Mouse (Mus musculus): Measurements from ENCODE around the gene Cdkl4.

The Cdkl4 gene

GRCm38 (mm10) chr17:80497183-80497601 is 80.4 kb downstream of the Cdkl4 start:
- in situ Hi-C loops (cut with MboI; ENCODE audit: low pct_unique_long_range_greater_than_20kb in 1 of 2, low sequenced_read_pairs in 2 of 2, unreplicated experiment in 1 of 2), result no loop called here

- in situ Hi-C loops (cut with MboI; ENCODE audit: low pct_unique_long_range_greater_than_20kb in 1 of 2, low sequenced_read_pairs in 2 of 2, unreplicated experiment in 1 of 2), result no loop called here
Observed at GRCm38 (mm10) chr17:80496607-80497170, 80.9 kb downstream of the Cdkl4 start.

- in situ Hi-C loops (cut with MboI; ENCODE audit: low pct_unique_long_range_greater_than_20kb in 1 of 2, low sequenced_read_pairs in 2 of 2, unreplicated experiment in 1 of 2), result no loop called here
Observed at GRCm38 (mm10) chr17:80496185-80496584, 81.4 kb downstream of the Cdkl4 start.

- in situ Hi-C loops (cut with MboI; ENCODE audit: low pct_unique_long_range_greater_than_20kb in 1 of 2, low sequenced_read_pairs in 2 of 2, unreplicated experiment in 1 of 2), result no loop called here
Observed at GRCm38 (mm10) chr17:80493891-80494290, 83.7 kb downstream of the Cdkl4 start.

- in situ Hi-C loops (cut with MboI; ENCODE audit: low pct_unique_long_range_greater_than_20kb in 1 of 2, low sequenced_read_pairs in 2 of 2, unreplicated experiment in 1 of 2), result no loop called here
Observed at GRCm38 (mm10) chr17:80492811-80493210, 84.8 kb downstream of the Cdkl4 start.

- in situ Hi-C loops (cut with MboI; ENCODE audit: low pct_unique_long_range_greater_than_20kb in 1 of 2, low sequenced_read_pairs in 2 of 2, unreplicated experiment in 1 of 2), result no loop called here
Observed at GRCm38 (mm10) chr17:80492274-80492673, 85.3 kb downstream of the Cdkl4 start.

DNA sequence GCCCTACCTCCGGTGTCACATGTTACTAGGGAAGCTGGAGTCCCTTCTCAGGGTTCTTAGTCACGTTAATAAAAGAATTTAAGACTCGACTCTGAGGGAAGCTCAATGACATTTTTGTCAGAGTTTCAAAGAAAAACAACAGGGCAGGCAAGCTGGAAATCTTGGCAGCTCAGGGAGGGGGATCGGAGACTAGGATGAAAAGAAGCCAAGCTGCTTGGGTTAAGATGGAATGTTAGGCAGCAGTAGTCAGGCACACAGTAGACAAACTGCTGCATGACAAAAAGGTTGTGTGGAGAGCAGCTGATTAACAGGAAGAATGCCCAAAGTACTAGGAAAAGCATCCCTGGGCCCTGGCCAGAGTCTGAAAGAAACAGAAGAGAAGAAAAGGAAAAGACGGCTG is 87.4 kb downstream of the Cdkl4 start:
- in situ Hi-C loops (cut with MboI; ENCODE audit: low pct_unique_long_range_greater_than_20kb in 1 of 2, low sequenced_read_pairs in 2 of 2, unreplicated experiment in 1 of 2), result no loop called here

GRCm38 (mm10) chr17:80488918-80489317 is 88.7 kb downstream of the Cdkl4 start:
- in situ Hi-C loops (cut with MboI; ENCODE audit: low pct_unique_long_range_greater_than_20kb in 1 of 2, low sequenced_read_pairs in 2 of 2, unreplicated experiment in 1 of 2), result no loop called here

DNA sequence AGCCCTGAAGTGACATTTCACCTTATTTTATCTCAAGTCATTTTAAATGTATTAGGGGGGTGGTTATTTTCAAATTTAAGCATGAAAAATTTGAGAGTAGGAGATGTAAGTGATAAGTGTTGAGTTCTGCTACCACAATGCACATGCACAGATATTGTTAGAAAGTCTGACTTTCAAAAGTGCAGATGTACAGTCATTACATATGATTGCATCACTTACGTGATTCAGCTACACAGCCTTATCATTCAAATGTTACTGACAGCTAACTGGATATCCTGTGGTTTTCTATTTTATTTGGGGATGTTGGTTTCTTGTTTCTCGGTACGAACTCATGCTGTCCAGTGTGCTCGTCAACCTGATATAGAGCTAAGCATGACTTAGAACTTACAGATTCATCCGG is 92.5 kb downstream of the Cdkl4 start:
- in situ Hi-C loops (cut with MboI; ENCODE audit: low pct_unique_long_range_greater_than_20kb in 1 of 2, low sequenced_read_pairs in 2 of 2, unreplicated experiment in 1 of 2), result no loop called here

GRCm38 (mm10) chr17:80480855-80481224 is 96.8 kb downstream of the Cdkl4 start:
- in situ Hi-C loops (cut with MboI; ENCODE audit: low pct_unique_long_range_greater_than_20kb in 1 of 2, low sequenced_read_pairs in 2 of 2, unreplicated experiment in 1 of 2), result loop anchor here in 1 of 2 experiments (5.0 kb wide), 1 partner anchor 76 kb away; no protein-coding TSS in a partner anchor

- in situ Hi-C loops (cut with MboI; ENCODE audit: low pct_unique_long_range_greater_than_20kb in 1 of 2, low sequenced_read_pairs in 2 of 2, unreplicated experiment in 1 of 2), result loop anchor here in 1 of 2 experiments (5.0 kb wide), 1 partner anchor 77 kb away; no protein-coding TSS in a partner anchor
Observed at GRCm38 (mm10) chr17:80480031-80480854, 97.4 kb downstream of the Cdkl4 start, which contains the start of gene Sos1. TSS of gene Sos1 (minus strand) at chr17:80480453.

GRCm38 (mm10) chr17:80479295-80480030 is 98.2 kb downstream of the Cdkl4 start:
- in situ Hi-C loops (cut with MboI; ENCODE audit: low pct_unique_long_range_greater_than_20kb in 1 of 2, low sequenced_read_pairs in 2 of 2, unreplicated experiment in 1 of 2), result loop anchor here in 1 of 2 experiments (5.0 kb wide), 1 partner anchor 78 kb away; no protein-coding TSS in a partner anchor

- in situ Hi-C loops (cut with MboI; ENCODE audit: low pct_unique_long_range_greater_than_20kb in 1 of 2, low sequenced_read_pairs in 2 of 2, unreplicated experiment in 1 of 2), result no loop called here
Observed at GRCm38 (mm10) chr17:80477679-80478078, 99.9 kb downstream of the Cdkl4 start.

- in situ Hi-C loops (cut with MboI; ENCODE audit: low pct_unique_long_range_greater_than_20kb in 1 of 2, low sequenced_read_pairs in 2 of 2, unreplicated experiment in 1 of 2), result no loop called here
Observed at GRCm38 (mm10) chr17:80476496-80476895, 101.1 kb downstream of the Cdkl4 start.

Data from mouse embryonic stem cell (cell line).